In the genomic region with DNA sequence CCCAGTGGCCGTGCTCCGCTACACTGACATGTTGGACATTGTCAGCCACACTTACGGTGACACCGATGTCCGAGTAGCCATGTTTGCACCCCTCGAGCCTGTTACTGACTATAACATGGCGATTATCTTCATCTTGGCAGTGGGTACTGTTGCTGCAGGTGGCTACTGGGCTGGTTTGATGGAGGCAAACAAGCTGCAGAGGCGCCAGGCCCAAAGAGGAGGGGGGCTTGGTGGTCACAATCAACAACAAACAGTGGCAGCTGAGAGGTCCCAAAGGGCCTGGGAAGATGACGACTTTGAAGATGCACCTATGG, we compare ENCODE assay signal across 21 mouse cellular contexts. TPM values are rescaled to one million over a fixed set of nuclear protein-coding genes. Genes with fewer than 3 reads are reported as not detected.
A peak's percentile ranks its signal among the peaks of the same experiment; 100 is the strongest.
DNase-seq lines count a peak whose midpoint lies in the region; ATAC-seq lines count a peak whose summit lies in the region.
"Had no signal": no experiment of that assay in that cellular context is flagged by ENCODE, and none has a peak within 500 bp of the region (broad histone marks: within the 10 kb centered on the region; RNA-seq: fewer than 3 reads in every experiment).

No protein-coding gene starts in this region.

- no peak for ATAC-seq in midbrain, embryonic 11.5 days (ENCODE audit: low FRiP score)
- ATAC-seq in midbrain, embryonic 14.5 days (ENCODE audit: low FRiP score, low TSS enrichment), result no peak
- ATAC-seq: forebrain, embryonic 14.5 days; forebrain, embryonic 16.5 days had no signal

- no peak overlapping the region for H3K4me3 ChIP-seq in midbrain, embryonic 11.5 days (ENCODE audit: low read depth, low read length)
- no peak overlapping the region for H3K4me3 ChIP-seq in midbrain, embryonic 14.5 days (replicated peaks; ENCODE audit: low read depth, low read length)
- H3K4me3 ChIP-seq: embryonic facial prominence, embryonic 13.5 days; embryonic facial prominence, embryonic 15.5 days; erythroblast, embryonic 14.5 days; forebrain, embryonic 10.5 days; forebrain, embryonic 12.5 days had no signal

- no peaks in the 10 kb centered on the region for H3K27me3 ChIP-seq in midbrain, embryonic 11.5 days (ENCODE audit: control insufficient read depth, insufficient read depth, low read length)
- H3K27me3 ChIP-seq in midbrain, embryonic 14.5 days (ENCODE audit: control insufficient read depth, insufficient read depth, low read length), result no peaks in the 10 kb centered on the region
- H3K27me3 ChIP-seq: embryonic facial prominence, embryonic 13.5 days; embryonic facial prominence, embryonic 15.5 days; forebrain, embryonic 12.5 days had no signal

- no peak overlapping the region for H3K4me2 ChIP-seq in midbrain, embryonic 11.5 days
- no peak overlapping the region for H3K4me2 ChIP-seq in midbrain, embryonic 14.5 days (ENCODE audit: low read length)
- H3K4me2 ChIP-seq: embryonic facial prominence, embryonic 13.5 days; embryonic facial prominence, embryonic 15.5 days; forebrain, embryonic 12.5 days had no signal

- H3K9me3 ChIP-seq in midbrain, embryonic 11.5 days (ENCODE audit: control insufficient read depth, low read length), result no peaks in the 10 kb centered on the region
- H3K9me3 ChIP-seq in midbrain, embryonic 14.5 days (ENCODE audit: control insufficient read depth, low read length), result no peaks in the 10 kb centered on the region
- H3K9me3 ChIP-seq: embryonic facial prominence, embryonic 13.5 days; embryonic facial prominence, embryonic 15.5 days; forebrain, embryonic 10.5 days; forebrain, embryonic 12.5 days had no signal

- no peaks in the 10 kb centered on the region for H3K4me1 ChIP-seq in midbrain, embryonic 11.5 days (ENCODE audit: control insufficient read depth, insufficient read depth, low read length)
- no peaks in the 10 kb centered on the region for H3K4me1 ChIP-seq in midbrain, embryonic 14.5 days (ENCODE audit: control insufficient read depth, insufficient read depth, low read length)
- H3K4me1 ChIP-seq: embryonic facial prominence, embryonic 13.5 days; embryonic facial prominence, embryonic 15.5 days; forebrain, embryonic 10.5 days; forebrain, embryonic 12.5 days had no signal

- no peak overlapping the region for H3K9ac ChIP-seq in midbrain, embryonic 11.5 days (ENCODE audit: low read length)
- H3K9ac ChIP-seq in midbrain, embryonic 14.5 days (replicated peaks; ENCODE audit: low read length), result no peak overlapping the region
- H3K9ac ChIP-seq: embryonic facial prominence, embryonic 13.5 days; embryonic facial prominence, embryonic 15.5 days; forebrain, embryonic 12.5 days had no signal

- WGBS in midbrain, embryonic 11.5 days, result 94% methylated on average over 9 of the region's 9 CpGs
- 92% methylated on average over 9 of the region's 9 CpGs for WGBS in midbrain, embryonic 14.5 days

- no peak overlapping the region for H3K27ac ChIP-seq in midbrain, embryonic 11.5 days (ENCODE audit: low read depth, low read length)
- H3K27ac ChIP-seq in midbrain, embryonic 14.5 days (replicated peaks; ENCODE audit: low read depth, low read length), result no peak overlapping the region
- H3K27ac ChIP-seq: embryonic facial prominence, embryonic 13.5 days; embryonic facial prominence, embryonic 15.5 days; forebrain, embryonic 10.5 days; forebrain, embryonic 12.5 days had no signal

- peak; percentile 25 for DNase-seq in cerebellum, adult 8-10 months
- no peak for DNase-seq in cerebellum, adult 9-10 months
- peak; percentile 26 for DNase-seq in midbrain, embryonic 11.5 days (ENCODE audit: low spot score, missing footprints)
- DNase-seq in midbrain, embryonic 14.5 days, result no peak
- DNase-seq: adrenal gland, adult 2 months; adrenal gland, postnatal 10 days; adrenal gland, postnatal 25 days; cerebellum, adult 11 months; cerebellum, postnatal 36 days; embryo, embryonic 11 days had no signal

- H3K36me3 ChIP-seq in midbrain, embryonic 11.5 days (ENCODE audit: control insufficient read depth, insufficient read depth, low read length), result no peaks in the 10 kb centered on the region
- H3K36me3 ChIP-seq in midbrain, embryonic 14.5 days (ENCODE audit: control insufficient read depth, insufficient read depth, low read length), result no peaks in the 10 kb centered on the region
- H3K36me3 ChIP-seq: embryonic facial prominence, embryonic 13.5 days; embryonic facial prominence, embryonic 15.5 days; forebrain, embryonic 10.5 days; forebrain, embryonic 12.5 days had no signal

RNA-seq across cellular contexts. Expression of a gene that starts 0.7 kb away (rescaled TPM):
- not detected in 2 replicates for polyA plus RNA-seq in midbrain, embryonic 11.5 days (2014; fragmentation: Nextera tagmentation; extraction: Ambion mirVana)
- not detected in 2 replicates for polyA plus RNA-seq in midbrain, embryonic 14.5 days (2014; fragmentation: Nextera tagmentation; extraction: Ambion mirVana)
- polyA plus RNA-seq: adrenal gland, adult 2 months; brain, embryonic 14.5 days; C2C12; embryonic facial prominence, embryonic 11.5 days; embryonic facial prominence, embryonic 13.5 days; embryonic facial prominence, embryonic 15.5 days; erythroblast, embryonic 14.5 days; forebrain, embryonic 10.5 days; forebrain, embryonic 12.5 days; forebrain, embryonic 14.5 days; forebrain, embryonic 16.5 days; frontal cortex, adult 2 months had no signal

RNA-seq across cellular contexts. Expression of a gene that starts 44.4 kb away (rescaled TPM):
- polyA plus RNA-seq in midbrain, embryonic 11.5 days (2014; fragmentation: Nextera tagmentation; extraction: Ambion mirVana), result 70.9 and 71.6 TPM in 2 replicates
- polyA plus RNA-seq in midbrain, embryonic 14.5 days (2014; fragmentation: Nextera tagmentation; extraction: Ambion mirVana), result 836 and 875 TPM in 2 replicates
- polyA plus RNA-seq: erythroblast, embryonic 14.5 days had no signal

RNA-seq across cellular contexts. Expression of a gene that starts 54.1 kb away (rescaled TPM):
- polyA plus RNA-seq in midbrain, embryonic 11.5 days (2014; fragmentation: Nextera tagmentation; extraction: Ambion mirVana), result 0.33 and 0.60 TPM in 2 replicates
- 4.9 and 7.4 TPM in 2 replicates for polyA plus RNA-seq in midbrain, embryonic 14.5 days (2014; fragmentation: Nextera tagmentation; extraction: Ambion mirVana)
- polyA plus RNA-seq: C2C12; erythroblast, embryonic 14.5 days had no signal

Comparison
In these comparisons a context has a peak if more than half of its experiments do, and no peak if none do; other contexts are left out.
1. DNase-seq: peak in cerebellum, adult 8-10 months (single experiment) and midbrain, embryonic 11.5 days (single experiment); none in cerebellum, adult 9-10 months (single experiment) and midbrain, embryonic 14.5 days (single experiment).
2. RNA of a gene that starts 44.4 kb away (polyA plus RNA-seq): 836 to 875 TPM in midbrain, embryonic 14.5 days; 70.9 to 71.6 TPM in midbrain, embryonic 11.5 days; every median in the first group is over 10 times any median in the second.